Mouse (Mus musculus) midbrain, postnatal 0 days (tissue): ENCODE data around the gene Tmem135. TPM values are rescaled to one million over a fixed set of nuclear protein-coding genes. Genes with fewer than 3 reads are reported as not detected.

Experiments
- ATAC-seq: fragments of 200-750 bp; cut with Nextera tagmentation; 2 replicates; pipeline ENCODE4 v1.8.0; 2017; ENCODE audit warnings: moderate number of reproducible peaks, mild to moderate bottlenecking, moderate TSS enrichment, moderate library complexity; ENCODE audit not compliant: low FRiP score
- DNase-seq: peaks from one replicate; pipeline ENCODE4 v3.0.0-alpha.2; 2015; ENCODE audit warnings: low spot score
- H3K27ac ChIP-seq: fragments of 300-500 bp; sonication (generic); 2 replicates; pipeline ENCODE4 v1.5.1; 2014; ENCODE audit warnings: low read depth, mild to moderate bottlenecking, low read length, mixed read lengths
- H3K27me3 ChIP-seq: fragments of 300-500 bp; sonication (generic); 2 replicates; pipeline ENCODE4 v1.6.1; 2014; ENCODE audit warnings: low read length, control low read depth, mixed read lengths; ENCODE audit not compliant: insufficient read depth
- H3K36me3 ChIP-seq: fragments of 300-500 bp; sonication (generic); 2 replicates; pipeline ENCODE4 v1.6.1; 2014; ENCODE audit warnings: low read length, control low read depth, mixed read lengths; ENCODE audit not compliant: insufficient read depth
- H3K4me1 ChIP-seq: fragments of 300-500 bp; sonication (generic); 2 replicates; pipeline ENCODE4 v1.6.1; 2014; ENCODE audit warnings: mild to moderate bottlenecking, control low read depth, antibody characterized with exemption, low read length, mixed read lengths; ENCODE audit not compliant: insufficient read depth
- H3K4me2 ChIP-seq: fragments of 300-500 bp; sonication (generic); 2 replicates; pipeline ENCODE4 v1.6.1; 2014; ENCODE audit warnings: low read depth, mild to moderate bottlenecking, low read length, mixed read lengths; ENCODE audit not compliant: poor library complexity, severe bottlenecking
- H3K4me3 ChIP-seq: fragments of 300-500 bp; sonication (generic); 2 replicates; pipeline ENCODE4 v1.5.1; 2014; ENCODE audit warnings: low read depth, mild to moderate bottlenecking, low read length, moderate library complexity
- H3K9ac ChIP-seq: fragments of 300-500 bp; sonication (generic); replicated peaks from 2 replicates; pipeline ENCODE4 v1.6.1; 2014; ENCODE audit warnings: mild to moderate bottlenecking, low read length, moderate library complexity, mixed read lengths; ENCODE audit not compliant: poor library complexity, severe bottlenecking
- H3K9me3 ChIP-seq: fragments of 300-500 bp; sonication (generic); 2 replicates; pipeline ENCODE4 v1.6.1; 2016; ENCODE audit warnings: low read length, control low read depth
- CTCF ChIP-seq: IDR thresholded peaks from 2 replicates; pipeline ENCODE4 v1.5.1; 2016; ENCODE audit warnings: antibody characterized with exemption, mild to moderate bottlenecking
- WGBS: fragments of 180-500 bp; shearing (Covaris S2); extraction: QIAGEN DNeasy Blood & Tissue Kit; methylation state at CpG from one replicate; pipeline ENCODE4 v1.1.7; 2014; 5-methylcytosine and 5-hydroxymethylcytosine counted together
- polyA plus RNA-seq: library from polyadenylated mRNA; unstranded; fragments of >200 nt; fragmentation: Nextera tagmentation; extraction: Ambion mirVana; gene quantifications from 2 replicates; pipeline ENCODE4 v1.2.1, GENCODE M21; 2015
- total RNA-seq: library from RNA; depleted of rRNA; stranded (reverse); fragments of >200 nt; gene quantifications from 2 replicates; pipeline ENCODE4 v1.2.3, GENCODE M21; 2014

Tmem135 gene
- total and polyA plus RNA-seq, 2 experiments from 2014 or later, result 33.5 to 35.7 TPM

DNA sequence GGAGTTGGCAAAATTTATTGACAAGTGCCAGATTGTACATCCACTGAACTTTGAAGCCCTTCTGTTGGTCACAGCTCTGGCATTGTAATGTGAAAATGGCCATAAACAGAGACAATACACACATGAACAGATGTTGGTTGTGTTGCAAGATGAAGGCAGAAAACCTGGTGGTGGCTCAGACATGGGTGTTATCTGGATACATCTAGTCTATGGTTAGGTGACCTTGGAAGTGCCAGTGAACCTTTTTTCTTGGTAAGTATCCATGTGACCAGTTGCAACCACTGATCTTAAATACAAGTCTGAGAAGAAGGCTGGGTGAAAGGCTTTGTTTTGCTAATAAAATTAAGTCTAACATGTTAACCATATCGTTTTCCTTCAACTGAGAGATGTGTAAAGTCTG lies 33.9 kb downstream of the Tmem135 start:
- no peak for TF ChIP-seq CTCF
- H3K9ac ChIP-seq, result no peak overlapping the region
- H3K27ac ChIP-seq, result no peak overlapping the region
- no peaks in the 10 kb centered on the region for H3K4me1 ChIP-seq
- H3K4me3 ChIP-seq, result no peak overlapping the region
- WGBS, result 71% methylated on average over 1 of the region's 1 CpGs
- no peaks in the 10 kb centered on the region for H3K9me3 ChIP-seq
- 0 out of 2 replicates have a peak, but pooled peaks cover 4% of the 10 kb centered on the region for H3K27me3 ChIP-seq
- H3K4me2 ChIP-seq, result no peak overlapping the region
- no peak for DNase-seq
- ATAC-seq, result no peak
- H3K36me3 ChIP-seq, result no peaks in the 10 kb centered on the region

DNA sequence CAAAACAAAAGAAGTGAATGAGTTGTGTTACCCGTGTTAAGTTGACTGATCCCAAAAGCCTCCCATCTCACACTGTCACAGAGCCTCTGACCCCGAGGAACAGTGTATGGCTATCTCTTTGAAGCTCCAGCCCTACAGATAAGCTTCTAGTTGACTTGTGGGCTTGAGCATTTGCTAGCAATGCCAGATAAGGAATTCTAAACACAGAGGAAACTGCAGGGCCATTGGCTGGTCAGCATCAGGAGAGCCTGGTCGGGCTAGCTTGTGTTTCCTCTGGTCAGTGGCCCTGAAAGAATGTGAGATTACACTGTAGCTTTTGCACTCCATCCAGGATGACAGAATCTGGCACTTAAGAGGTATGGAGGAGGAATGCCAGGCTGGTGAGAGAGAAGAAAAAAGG lies 36.4 kb downstream of the Tmem135 start:
- Histone ChIP-seq H3K4me2 (no peak overlapping the region), H3K27ac (no peak overlapping the region), H3K9ac (no peak overlapping the region), H3K9me3 (no peaks in the 10 kb centered on the region), H3K36me3 (no peaks in the 10 kb centered on the region), H3K4me1 (no peaks in the 10 kb centered on the region), H3K27me3 (0 out of 2 replicates have a peak, but pooled peaks cover 4% of the 10 kb centered on the region), H3K4me3 (no peak overlapping the region)
- ATAC-seq (no peak), DNase-seq (no peak)
- WGBS, result 34% methylated on average over 3 of the region's 3 CpGs
- no peak for TF ChIP-seq CTCF

DNA sequence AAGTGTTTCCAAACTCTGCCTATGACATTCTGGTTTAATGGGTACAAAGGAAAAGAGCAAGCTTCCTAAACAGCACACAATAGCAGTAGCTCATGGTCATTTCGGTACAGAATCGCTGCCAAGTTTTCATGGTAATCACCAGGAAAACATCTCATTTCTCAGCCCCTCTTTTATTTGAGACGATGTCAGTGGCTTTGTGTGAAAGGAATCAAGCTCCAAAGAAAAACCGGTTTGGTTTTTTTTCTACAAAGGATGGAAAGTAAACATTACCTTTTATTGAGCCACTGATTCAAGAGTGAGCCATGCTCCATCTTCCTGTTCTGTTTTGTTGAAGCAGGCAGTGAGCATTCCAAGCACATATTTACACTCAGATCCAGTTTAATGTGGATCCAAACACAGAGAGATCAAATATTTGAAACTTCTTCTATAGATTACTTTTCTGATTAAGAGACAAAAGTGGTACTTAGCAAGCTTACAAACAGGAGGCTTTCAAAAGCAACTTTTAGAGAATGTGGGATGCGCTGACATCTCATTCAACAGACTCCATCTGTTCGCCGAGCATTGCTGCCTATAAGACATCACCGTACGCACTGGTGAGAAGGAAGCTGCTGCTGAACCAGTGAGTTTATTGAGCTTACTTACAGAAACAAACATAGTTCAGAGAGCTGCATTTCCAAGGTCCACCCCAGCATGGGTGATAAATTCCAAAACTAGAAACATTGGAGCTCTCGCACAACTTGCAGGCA lies 38.7 kb downstream of the Tmem135 start:
- DNase-seq (peak; percentile 28), ATAC-seq (no peak)
- Histone ChIP-seq H3K36me3 (no peaks in the 10 kb centered on the region), H3K4me1 (no peaks in the 10 kb centered on the region), H3K4me2 (no peak overlapping the region), H3K27ac (no peak overlapping the region), H3K4me3 (no peak overlapping the region), H3K9ac (no peak overlapping the region), H3K27me3 (0 out of 2 replicates have a peak, but pooled peaks cover 4% of the 10 kb centered on the region), H3K9me3 (no peaks in the 10 kb centered on the region)
- WGBS, result 51% methylated on average over 10 of the region's 10 CpGs
- TF ChIP-seq CTCF, result no peak

DNA sequence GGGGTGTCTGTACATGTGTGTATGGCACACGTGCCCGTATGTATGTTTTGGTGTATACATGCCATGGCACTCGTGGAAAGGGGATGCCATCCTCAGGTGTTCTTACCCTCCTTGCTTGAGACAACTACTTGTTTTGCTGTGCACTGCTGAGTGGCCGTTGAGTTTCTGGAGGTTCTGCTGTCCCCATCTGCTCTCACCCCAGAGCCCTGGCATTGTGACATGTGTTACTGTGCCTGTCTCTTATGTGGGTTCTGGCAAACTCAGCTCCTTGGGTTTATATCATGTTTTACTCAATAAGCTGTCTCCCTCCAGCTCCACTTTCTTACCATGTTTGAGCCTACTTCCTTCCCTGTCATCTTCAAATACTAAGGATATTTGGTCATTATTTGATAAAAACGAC lies 40.0 kb downstream of the Tmem135 start:
- ATAC-seq (no peak), DNase-seq (no peak)
- Histone ChIP-seq H3K4me1 (no peaks in the 10 kb centered on the region), H3K4me3 (no peak overlapping the region), H3K36me3 (no peaks in the 10 kb centered on the region), H3K9ac (no peak overlapping the region), H3K4me2 (no peak overlapping the region), H3K27me3 (0 out of 2 replicates have a peak, but pooled peaks cover 4% of the 10 kb centered on the region), H3K9me3 (no peaks in the 10 kb centered on the region), H3K27ac (no peak overlapping the region)
- 88% methylated on average over 5 of the region's 5 CpGs for WGBS
- no peak for TF ChIP-seq CTCF

DNA sequence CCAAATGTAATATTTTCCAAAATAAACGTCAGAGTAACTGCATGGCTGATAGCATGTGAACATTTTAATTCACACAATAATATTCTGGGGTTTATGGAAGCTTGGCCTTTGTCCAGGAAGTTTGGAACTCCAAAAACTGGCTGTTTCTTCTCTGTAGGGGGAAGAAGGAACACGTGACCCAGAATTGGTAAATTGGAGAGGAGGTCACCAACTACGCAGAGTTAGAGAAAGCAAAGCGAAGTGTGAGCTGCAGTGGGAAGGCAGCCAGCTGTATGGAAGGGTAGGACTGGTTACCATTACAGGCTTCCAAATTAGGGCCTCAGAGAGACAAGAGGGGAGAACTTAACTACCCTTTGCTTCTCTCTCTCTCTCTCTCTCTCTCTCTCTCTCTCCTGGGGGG lies 47.7 kb downstream of the Tmem135 start:
- H3K27ac ChIP-seq, result no peak overlapping the region
- no peaks in the 10 kb centered on the region for H3K27me3 ChIP-seq
- no peak for DNase-seq
- no peak for ATAC-seq
- no peaks in the 10 kb centered on the region for H3K36me3 ChIP-seq
- no peaks in the 10 kb centered on the region for H3K4me1 ChIP-seq
- no peaks in the 10 kb centered on the region for H3K9me3 ChIP-seq
- no peak overlapping the region for H3K9ac ChIP-seq
- TF ChIP-seq CTCF, result no peak
- 74% methylated on average over 4 of the region's 4 CpGs for WGBS
- no peak overlapping the region for H3K4me2 ChIP-seq
- H3K4me3 ChIP-seq, result no peak overlapping the region

DNA sequence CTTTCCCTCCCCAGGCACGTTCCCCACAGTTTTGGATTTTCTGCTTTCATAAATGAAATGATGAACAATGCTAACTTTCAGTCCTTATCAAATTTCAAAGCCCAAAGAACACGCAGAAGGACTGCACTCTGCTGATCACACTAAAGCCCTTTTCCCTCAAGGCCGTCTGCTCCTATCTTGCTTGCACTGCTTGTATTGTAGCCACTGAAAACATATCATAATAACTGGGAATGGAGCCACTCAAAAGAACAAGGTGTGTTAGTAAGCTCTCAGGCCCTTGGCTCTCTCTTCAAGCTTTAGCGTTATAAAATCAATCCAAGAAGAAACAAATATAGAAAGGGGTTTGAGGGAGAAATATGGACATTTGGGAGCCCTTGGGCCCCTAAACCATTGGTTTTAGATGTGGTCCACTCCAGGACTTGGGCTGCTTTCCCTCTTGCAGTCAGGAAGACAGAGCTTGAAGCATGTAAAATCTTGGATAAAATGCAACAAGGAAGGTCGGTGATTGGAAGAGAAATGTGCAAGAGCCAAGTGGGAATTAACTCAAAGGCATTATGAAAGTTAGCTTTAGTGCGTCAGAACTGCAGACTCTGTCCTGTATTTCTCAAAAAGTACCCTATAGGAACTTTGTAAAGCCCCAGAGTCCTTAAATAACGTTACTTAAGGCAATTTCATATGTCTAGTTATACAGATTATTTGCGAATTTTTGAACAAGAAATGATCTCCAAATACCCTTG lies 48.3 kb downstream of the Tmem135 start:
- no peak for TF ChIP-seq CTCF
- Histone ChIP-seq H3K27ac (no peak overlapping the region), H3K9ac (no peak overlapping the region), H3K4me2 (no peak overlapping the region), H3K27me3 (no peaks in the 10 kb centered on the region), H3K4me3 (no peak overlapping the region), H3K4me1 (no peaks in the 10 kb centered on the region), H3K9me3 (no peaks in the 10 kb centered on the region), H3K36me3 (no peaks in the 10 kb centered on the region)
- DNase-seq, result no peak
- WGBS, result 66% methylated on average over 8 of the region's 8 CpGs
- ATAC-seq, result no peak
